Mouse (Mus musculus) gastrocnemius, postnatal 4 days (tissue): Measurements from ENCODE around the gene Msh3. TPM values are rescaled to one million over a fixed set of nuclear protein-coding genes. Genes with fewer than 3 reads are reported as not detected.
"Not testable (repeated sequence)": the region's sequence is repeated elsewhere in the genome, so short reads cannot be mapped to it uniquely, and the experiment has no call there.

Experiments used
- DNase-seq, 2 experiments: peaks; one replicate each; pipeline ENCODE4 v3.0.0; 2021 to 2022; ENCODE audit warnings: low spot score in 2 of 2, mixed read lengths in 2 of 2
- long read RNA-seq, 2 experiments: library from polyadenylated mRNA; stranded (forward); transcript quantifications; one replicate each; pipeline ENCODE4 v2.0.0; 2021
- total RNA-seq, 2 experiments: library from RNA; stranded (reverse); gene quantifications; 2 replicates each; pipeline ENCODE4 v1.2.3; 2021

Msh3 gene
- 10 to 100 TPM; 16.2 to 22.0 TPM for total RNA-seq
- long read RNA-seq, experiment 1, partial matches to known transcripts = 0 of 6 reads
- long read RNA-seq, experiment 1, other reads (novel, unspliced or antisense) = 4 of 6 reads
- long read RNA-seq, experiment 2, partial matches to known transcripts = 2 of 7 reads
- long read RNA-seq, experiment 2, other reads (novel, unspliced or antisense) = 0 of 7 reads

DNA sequence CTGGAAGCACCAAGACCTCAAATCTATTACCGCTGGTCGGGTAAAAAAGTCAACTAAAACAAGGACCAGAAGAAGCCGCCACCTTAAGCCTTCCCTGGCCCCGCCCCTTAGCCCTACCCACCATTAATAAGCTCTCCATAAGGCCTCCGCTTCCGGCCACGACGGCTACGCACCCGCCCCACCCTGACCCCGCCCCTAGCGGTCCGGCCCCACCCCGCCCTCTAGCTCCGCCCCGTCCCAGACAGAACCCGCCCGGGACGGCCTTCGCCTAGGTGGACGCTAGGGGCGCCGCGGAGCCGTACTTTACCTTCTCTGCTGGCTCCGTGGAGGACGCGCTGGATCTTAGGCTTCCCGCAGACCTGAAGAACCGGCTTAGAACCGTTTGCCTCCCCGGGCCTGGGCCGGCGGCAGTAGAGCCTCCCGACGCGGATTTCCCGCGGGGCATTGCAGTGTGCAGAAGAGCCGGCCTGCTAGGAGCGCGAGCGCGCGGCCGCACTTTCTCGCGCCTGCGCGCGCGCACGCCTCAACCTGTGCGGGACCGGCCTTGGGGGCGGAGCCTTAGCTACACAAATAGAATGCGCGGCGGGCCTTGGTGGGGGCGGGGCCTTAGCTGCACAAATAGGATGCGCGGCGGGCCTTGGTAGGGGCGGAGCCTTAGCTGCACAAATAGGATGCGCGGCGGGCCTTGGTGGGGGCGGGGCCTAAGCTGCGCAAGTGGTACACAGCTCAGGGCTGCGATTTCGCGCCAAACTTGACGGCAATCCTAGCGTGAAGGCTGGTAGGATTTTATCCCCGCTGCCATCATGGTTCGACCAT, at the start of gene Msh3, which contains the start of gene Dhfr:
TSS of gene Msh3 (minus strand) at position 548 of the 816 bp plus-strand sequence.
TSS of gene Dhfr (plus strand) at position 271 of the 816 bp plus-strand sequence.
- peak; percentile 96 to 97 for DNase-seq

DNA sequence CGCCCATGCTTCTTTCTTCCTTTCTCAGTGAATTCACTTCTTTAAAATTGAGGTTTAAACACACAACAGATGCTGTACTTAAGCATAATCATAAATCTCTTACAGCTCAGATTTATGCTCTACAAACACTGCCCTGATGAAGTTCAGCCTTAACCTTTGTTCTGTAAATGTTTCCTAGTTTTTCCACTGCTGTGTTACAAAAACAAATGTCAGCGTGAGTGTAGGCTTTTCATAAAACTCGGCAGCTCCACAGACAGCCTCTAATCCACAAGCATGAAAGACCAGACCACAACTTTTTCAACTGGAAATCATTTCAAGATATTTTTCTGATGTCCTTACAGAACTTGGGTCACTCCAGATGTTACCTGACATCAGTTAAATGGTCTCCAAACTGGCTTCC, 48.7 kb upstream of the Msh3 start:
- no peak for DNase-seq

DNA sequence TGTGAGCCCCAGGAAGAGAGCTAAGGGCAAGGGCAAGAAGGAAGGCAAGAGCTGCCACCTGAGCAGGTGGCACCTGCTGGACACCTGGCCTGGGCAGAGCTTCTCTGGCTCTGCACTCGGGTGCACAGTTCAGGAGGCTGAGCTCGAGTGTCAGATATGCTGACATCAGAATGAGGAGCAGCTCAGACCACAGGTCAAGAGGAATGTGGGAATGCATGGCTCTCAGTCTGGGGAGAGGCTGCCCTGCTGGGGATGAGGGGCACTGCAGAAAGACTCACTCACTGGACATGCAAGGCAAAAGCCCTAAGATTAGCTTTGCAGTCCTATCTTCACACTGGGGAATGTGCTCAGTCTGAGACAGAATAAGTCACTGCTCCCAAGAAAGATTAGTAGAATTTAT, 47.3 kb upstream of the Msh3 start:
- DNase-seq = no peak

DNA sequence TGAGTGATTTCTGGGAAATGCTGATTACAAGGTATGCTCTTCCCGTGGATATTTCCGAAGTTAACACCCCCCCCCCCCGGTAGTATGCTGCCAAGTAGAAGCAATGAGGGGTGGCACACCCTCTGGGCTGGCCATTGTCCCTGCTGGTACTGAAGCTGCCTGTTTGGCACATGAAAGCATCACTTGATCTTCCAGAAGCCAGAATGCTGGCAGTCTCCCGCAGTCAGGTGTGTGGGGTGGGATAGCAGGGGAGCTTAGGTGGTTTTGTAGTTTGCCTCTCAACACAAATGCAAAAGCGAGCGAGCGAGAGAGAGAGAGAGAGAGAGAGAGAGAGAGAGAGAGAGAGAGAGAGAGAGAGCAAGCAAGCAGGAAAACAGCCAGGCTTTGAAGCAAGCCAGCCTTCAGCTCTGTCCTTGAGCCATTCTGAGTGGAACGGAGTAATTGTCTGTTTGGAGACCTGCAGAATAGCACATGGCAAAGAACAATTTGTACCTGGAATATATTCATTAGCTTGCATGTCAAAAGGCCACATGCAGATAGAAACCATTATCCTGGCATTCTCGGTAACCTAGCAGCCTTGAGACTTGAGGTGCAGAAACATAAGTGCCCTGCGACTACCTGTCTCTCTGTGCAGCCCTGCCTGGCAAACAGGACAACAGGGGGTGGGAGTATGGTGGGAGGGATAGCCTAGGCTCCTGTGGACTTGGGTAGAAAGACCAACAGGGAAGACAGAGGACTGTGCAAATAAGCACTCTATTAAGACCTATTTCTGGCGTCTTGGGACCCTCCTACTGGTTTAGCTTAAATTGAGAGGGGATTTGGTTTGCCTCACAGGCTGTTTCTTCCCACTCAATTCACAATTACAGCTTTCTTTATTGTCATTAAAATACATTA, 43.9 kb upstream of the Msh3 start:
- no peak for DNase-seq

DNA sequence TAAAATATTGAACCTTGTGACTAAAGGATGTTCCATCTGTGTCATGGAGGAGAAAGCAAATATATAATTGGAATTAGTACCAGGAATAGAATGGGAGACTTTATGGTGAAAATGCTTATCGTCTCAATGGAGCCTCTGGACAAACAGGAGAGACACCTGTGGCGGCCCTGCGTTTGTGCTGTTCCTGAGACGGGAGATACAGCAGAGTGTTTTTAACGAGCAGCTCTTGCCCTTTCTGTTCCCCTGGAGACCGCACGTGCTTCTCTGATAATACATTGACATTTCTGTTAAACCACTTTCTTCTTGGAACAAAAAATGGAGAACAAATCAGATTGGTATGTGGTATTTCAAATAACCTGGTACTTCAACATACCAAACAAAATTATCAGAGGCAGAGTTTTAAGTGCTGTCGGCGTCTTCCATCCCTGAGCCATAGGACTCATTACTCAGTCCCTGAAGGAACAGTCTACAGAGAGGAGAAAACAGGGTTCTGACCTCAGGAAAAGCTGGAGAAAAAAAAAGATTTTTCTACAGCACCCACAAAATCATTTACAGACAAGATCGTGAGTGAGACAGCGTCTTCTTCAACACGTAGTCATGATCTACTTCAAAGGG, 38.4 kb upstream of the Msh3 start:
- no peak for DNase-seq

DNA sequence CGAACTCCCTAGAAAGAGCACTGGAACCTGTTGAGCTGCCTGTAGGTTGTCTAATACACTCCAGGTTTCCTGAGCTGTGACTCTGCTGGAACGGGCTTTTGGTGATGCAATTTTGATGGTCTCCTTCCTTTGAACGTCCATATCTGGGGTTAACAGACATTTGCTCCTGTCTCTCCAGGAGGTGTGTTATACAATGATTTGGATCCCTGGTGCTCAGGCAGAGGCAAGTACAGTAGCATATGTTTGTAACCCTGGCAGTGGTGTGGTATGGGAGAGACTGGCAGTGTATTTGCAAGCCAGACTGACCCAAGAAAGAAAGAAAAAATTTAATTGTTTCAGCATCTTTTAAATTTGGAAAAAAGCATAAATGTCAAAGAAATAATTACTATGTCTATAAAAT, 32.6 kb upstream of the Msh3 start:
- no peak for DNase-seq

DNA sequence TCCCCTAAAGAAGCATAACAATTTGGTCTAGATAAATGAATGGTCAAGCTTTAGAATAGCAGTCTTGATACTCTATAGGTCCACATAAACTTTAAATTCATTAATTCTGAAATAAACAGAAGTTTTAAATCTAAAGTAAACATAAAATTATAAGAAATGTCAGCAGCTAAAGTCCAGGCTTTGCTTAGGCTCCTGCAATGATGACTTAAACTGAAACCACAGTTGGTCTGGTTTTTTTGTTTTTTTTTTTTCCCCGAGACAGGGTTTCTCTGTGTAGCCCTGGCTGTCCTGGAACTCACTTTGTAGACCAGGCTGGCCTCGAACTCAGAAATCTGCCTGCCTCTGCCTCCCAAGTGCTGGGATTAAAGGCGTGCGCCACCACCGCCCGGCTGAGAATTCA, 16.7 kb upstream of the Msh3 start:
- not testable (repeated sequence) for DNase-seq

DNA sequence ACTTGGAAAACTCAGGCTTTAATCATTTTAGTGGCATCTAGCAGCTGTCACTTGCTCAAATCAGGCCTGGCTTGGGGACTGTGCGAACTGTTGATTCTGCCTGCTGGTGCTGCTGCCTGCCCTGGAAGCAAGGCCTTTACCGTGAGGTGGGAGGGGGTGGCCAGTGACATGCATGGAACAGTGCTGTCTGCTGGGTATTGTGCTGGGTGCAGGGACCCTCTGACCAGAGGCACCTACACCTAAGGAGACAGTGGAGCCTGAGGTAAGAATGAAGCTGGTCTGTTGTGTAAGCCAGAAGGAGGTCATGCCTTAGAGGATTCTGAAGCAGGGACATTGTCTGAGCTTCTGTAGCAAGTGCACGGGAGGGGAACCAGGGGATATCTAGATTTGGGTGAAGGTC, 16.0 kb upstream of the Msh3 start:
- DNase-seq = no peak

DNA sequence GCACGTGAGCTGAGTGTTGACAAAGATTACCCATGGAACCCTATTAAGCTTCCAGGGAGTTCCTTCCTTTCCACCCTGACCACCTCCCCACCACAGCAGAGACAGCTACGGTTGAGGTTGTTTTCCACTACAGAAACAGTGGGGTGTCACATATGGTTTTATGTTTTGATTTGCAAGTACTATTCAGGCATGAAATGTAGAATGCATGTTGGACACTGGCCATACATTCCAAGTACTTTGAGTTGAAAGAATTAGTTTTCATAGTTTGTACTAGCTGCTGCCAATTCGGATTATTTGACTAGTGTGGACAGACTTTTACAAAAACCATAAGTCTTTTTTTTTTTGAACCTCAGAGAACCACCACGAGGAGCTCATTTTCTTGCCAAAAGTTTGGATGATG, 10.5 kb upstream of the Msh3 start:
- no peak for DNase-seq

DNA sequence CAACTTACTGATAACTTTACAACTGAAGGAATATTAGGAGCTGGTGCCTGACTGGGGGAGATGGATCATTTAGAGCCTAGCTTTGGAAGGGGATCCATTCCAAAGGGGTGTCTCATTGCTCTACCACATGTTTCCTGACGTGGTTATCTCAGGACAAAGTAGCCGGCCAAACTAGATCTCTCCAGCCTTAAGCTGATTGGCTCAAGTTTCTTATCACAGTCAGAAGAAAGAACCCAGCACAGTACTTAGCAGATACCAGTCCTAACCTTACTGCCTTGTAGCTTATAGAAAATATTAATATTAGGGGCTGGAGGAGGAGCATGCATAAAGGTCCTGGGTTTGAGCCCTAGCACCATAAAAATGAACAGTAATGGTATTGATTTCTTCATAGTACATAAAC, 6.8 kb upstream of the Msh3 start:
- no peak for DNase-seq

DNA sequence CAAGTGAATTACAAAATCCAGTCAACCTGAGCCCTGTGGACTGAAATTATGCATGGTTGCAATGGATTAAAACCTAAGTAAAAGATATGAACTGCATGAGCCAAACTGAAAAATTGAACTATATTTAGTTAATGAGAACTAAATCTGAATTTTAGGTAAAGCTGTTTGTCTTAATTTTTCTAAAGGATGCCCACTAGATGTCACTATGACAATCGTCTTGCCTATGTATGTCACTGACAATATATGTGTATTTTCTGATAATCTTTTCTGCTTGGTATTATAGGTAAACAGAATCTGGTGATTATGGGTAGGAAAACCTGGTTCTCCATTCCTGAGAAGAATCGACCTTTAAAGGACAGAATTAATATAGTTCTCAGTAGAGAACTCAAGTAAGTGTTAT, 2.8 kb upstream of the Msh3 start:
- DNase-seq = no peak

DNA sequence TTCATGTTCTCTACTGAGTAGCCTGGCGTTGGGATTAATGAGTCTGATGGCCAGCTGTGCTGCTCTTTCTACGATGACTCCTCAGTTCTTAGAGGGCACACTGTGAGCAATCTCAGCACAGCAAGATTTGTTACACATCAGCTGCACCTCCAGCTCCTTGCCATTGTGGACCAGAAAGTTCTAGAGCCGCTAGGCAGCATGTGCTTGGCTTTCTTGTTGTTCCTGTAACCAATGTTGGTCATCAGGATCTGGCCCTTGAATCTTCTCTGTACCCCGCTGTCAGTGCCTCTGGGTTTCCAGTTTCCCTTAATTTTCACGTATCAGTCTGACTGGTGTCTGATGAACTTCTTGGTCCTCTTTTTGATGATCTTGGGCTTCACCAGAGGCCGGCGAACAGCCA, 1.6 kb upstream of the Msh3 start:
- DNase-seq = no peak

DNA sequence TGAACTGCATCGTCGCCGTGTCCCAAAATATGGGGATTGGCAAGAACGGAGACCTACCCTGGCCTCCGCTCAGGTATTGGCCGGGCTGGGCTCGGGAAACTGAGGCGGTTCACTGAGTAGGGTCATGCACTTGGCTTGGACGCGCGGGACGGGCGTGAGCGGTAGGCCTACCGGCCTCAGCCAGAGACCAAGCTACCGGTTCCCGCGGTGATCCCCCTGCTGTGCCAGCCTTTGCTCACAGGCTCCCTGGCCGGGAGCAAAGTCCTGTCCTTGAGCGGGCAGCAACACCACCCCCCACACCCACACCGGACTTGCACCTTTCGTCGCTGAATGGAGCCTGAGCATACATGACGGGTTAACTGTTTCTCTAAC, 455 bp upstream of the Msh3 start:
- no peak for DNase-seq

DNA sequence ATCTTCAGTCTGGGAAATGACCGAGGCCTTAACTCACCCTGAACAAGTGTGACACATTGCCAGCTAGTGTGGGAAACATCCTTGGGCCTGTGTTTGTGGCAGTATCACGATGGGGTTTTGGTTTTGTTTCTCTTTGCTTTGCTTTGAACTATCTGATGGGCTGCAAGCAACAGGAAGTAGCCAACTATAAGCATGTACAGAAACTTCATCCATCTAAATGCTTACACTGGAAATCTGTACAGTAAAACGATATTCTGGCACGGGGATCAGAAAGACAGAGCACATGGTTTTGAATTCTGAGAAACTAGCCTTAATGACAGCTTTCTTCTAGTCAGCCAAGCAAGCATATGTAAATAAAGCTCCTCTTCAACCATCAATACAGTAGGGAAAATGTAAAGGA, 847 bp downstream of the Msh3 start:
- DNase-seq = no peak

DNA sequence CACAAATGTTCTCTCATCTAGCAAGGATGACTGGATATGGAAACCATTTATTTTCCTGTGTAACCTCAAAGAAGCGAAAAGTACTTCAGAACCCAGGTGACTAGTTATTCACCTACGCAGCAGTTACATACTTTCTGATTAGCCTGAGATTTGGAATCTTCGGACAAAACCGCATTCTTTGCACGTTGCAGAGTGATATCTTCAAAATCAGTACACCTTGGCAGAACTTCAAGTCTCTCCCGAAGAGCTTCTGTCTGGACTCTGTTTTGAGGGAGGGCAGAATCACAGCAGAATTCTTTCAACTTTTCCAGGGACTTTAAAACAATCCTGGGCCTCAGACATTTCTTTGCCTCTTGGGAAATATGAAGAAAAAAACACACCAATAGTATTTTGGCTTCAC, 3.7 kb downstream of the Msh3 start:
- no peak for DNase-seq

DNA sequence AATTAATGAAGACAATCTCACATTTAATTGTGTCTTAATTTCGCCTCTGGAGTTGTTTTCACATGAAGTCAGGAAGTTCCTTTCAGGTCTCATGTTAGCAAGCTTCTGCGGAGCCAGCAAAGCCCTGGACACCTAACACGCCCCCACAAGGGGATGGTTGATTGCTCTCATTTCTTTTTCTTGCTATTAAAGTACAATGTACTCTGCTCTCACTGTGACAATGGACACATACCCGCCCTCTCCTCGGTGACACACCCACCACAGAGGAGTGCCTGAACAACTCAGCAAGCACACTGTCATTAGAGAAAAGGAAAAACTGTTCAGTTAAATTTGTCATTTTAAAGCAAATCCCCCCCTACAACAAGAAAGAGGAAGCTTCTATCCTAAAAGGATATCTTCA, 8.5 kb downstream of the Msh3 start:
- DNase-seq = no peak

DNA sequence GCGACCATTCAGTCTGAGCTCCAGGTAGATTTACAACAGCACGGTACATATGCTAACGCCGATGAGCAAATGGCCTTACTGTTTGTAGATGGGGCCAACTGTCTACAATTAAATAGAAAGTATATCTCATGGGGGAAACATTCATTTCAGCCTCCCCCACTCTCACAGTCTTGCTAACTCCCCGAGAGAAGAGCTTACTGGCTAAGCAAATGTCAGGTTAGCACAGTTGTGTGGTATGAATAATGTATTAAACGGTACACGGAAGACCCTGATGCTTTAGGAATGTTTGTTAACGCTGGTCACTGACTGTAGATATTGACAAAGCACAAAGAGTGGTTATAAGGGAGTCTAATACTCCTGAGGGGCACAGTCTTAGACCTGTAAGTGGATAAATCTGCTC, 10.8 kb downstream of the Msh3 start:
- no peak for DNase-seq

DNA sequence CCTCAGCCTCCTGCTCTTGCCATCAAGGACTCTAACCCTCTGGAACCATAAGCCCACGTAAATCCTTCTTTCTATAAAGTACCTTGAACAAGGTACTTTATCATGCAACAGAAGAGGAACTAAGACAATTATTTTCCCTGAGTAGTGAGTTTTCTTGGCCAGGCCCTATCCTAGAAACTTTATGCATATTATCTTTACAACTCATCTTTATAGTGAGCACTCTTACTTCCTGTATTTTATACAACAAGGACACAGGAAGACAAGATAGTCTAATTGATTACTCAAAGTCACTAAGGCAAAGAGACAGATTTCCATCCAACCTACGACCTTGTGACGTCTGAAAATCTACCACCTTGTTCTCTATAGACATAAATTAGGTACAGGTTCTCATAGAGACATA, 15.0 kb downstream of the Msh3 start:
- no peak for DNase-seq

DNA sequence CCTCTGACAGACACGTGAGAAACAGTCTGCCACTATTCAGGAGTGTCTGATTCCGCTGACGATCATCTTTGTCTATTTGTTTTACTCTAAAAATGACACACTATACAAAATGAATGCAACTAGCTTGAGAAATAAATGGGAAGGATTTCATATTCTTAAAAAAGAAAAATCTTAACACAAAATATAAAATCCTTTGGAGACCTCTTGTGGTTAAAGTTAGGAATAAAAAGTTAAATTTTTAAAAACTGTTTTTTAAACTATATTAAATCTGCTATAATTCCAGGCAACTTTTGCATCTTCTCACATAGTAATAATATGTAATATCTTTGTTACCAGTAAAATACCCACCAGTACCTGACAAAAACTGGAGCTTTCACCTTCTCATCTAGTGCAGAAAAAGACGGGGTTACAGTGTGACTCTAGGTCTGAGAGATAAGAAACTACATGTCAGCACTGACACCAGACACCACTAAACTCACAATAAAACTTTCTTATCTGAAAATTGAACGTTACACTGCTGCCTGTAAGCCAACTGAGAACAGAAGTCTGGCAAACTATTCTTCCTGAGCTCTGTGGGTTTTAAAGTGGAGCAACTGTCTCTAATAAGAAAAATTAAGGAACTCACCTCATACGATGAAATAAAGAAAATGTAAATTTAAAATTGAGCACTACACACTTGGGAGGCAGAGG, 16.9 kb downstream of the Msh3 start:
- DNase-seq = no peak

DNA sequence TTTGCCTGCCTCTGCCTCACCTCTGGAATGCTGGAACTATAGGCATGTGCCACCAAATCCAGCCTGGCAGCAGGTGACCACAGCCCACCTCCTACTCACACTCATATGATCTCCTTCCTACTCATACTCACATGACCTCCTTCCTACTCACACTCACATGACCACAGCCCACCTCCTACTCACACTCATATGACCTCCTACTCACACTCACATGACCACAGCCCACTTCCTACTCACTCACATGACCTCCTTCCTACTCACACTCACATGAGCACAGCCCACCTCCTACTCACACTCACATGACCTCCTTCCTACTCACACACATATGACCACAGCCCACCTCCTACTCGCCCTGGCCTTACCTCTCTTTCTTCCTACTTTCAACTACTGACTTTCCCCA, 17.9 kb downstream of the Msh3 start:
- no peak for DNase-seq
